Mouse (Mus musculus) activated CD4-positive, CD25-positive, alpha-beta regulatory T cell, adult 4 months (primary cell): ENCODE data around the gene Vcpkmt. TPM values are rescaled to one million over a fixed set of nuclear protein-coding genes. Genes with fewer than 3 reads are reported as not detected.

Source experiments
- ATAC-seq: one replicate; pipeline ENCODE4 v1.8.0; 2017
- polyA plus RNA-seq, 2 experiments: library from polyadenylated mRNA; unstranded; fragments of 100-300 nt; shearing (Covaris generic); gene quantifications; one replicate each; pipeline ENCODE4 v1.2.1; 2017

The Vcpkmt gene
- polyA plus RNA-seq, 2 experiments from 2014 or later = 14.1 to 19.5 TPM

- peak; percentile 76 for ATAC-seq
Measured at GRCm38 (mm10) chr12:69537675-69538361, 45.0 kb downstream of the Vcpkmt start.

- ATAC-seq = no peak
Measured at GRCm38 (mm10) chr12:69537243-69537674, 45.6 kb downstream of the Vcpkmt start.

- ATAC-seq = no peak
Measured at GRCm38 (mm10) chr12:69536616-69537242, 46.1 kb downstream of the Vcpkmt start.

GRCm38 (mm10) chr12:69533237-69533636, 49.6 kb downstream of the Vcpkmt start:
- ATAC-seq = no peak

GRCm38 (mm10) chr12:69532530-69532929, 50.3 kb downstream of the Vcpkmt start:
- ATAC-seq = no peak

GRCm38 (mm10) chr12:69532091-69532490, 50.7 kb downstream of the Vcpkmt start:
- ATAC-seq = no peak

GRCm38 (mm10) chr12:69529694-69530403, 53.0 kb downstream of the Vcpkmt start:
- peak; percentile 40 for ATAC-seq

GRCm38 (mm10) chr12:69528275-69529032, 54.4 kb downstream of the Vcpkmt start:
- no peak for ATAC-seq

Other genes with a start within 250 kb of the Vcpkmt start
- 100 to 1,000 TPM; 138 to 148 TPM for gene Nemf, start 225.9 kb downstream of the Vcpkmt start, polyA plus RNA-seq
- gene Arf6, start 210.9 kb downstream of the Vcpkmt start, polyA plus RNA-seq = 10 to 100 TPM; 35.2 to 74.5 TPM
- not detected for gene Gm9887, start 210.6 kb downstream of the Vcpkmt start, polyA plus RNA-seq
- gene Sos2, start 98.8 kb upstream of the Vcpkmt start, polyA plus RNA-seq = 10 to 100 TPM; 10.0 to 13.7 TPM
- gene L2hgdh, start 141.8 kb upstream of the Vcpkmt start, polyA plus RNA-seq = 1 to 10 TPM; 2.4 to 3.7 TPM
- gene Atp5s, start 141.9 kb upstream of the Vcpkmt start, polyA plus RNA-seq = 10 to 100 TPM in 1 of 2 experiments, 1 to 10 TPM in 1; 9.2 to 14.0 TPM
- gene Cdkl1, start 208.2 kb upstream of the Vcpkmt start, polyA plus RNA-seq = not detected